Mouse (Mus musculus) neural tube, embryonic 12.5 days (tissue): ENCODE results near the gene Olfr733. TPM values are rescaled to one million over a fixed set of nuclear protein-coding genes. Genes with fewer than 3 reads are reported as not detected.

Source experiments
- ATAC-seq: fragments of 200-750 bp; cut with Nextera tagmentation; 2 replicates; pipeline ENCODE4 v1.8.0; 2017; ENCODE audit warnings: low read depth, mild to moderate bottlenecking, moderate TSS enrichment, moderate library complexity; ENCODE audit not compliant: low FRiP score
- H3K27ac ChIP-seq: fragments of 300-500 bp; sonication (generic); 2 replicates; pipeline ENCODE4 v1.5.1; 2016
- H3K27me3 ChIP-seq: fragments of 300-500 bp; sonication (generic); replicated peaks from 2 replicates; pipeline ENCODE4 v1.6.1; 2016; ENCODE audit warnings: mild to moderate bottlenecking
- H3K36me3 ChIP-seq: fragments of 300-500 bp; sonication (generic); 2 replicates; pipeline ENCODE4 v1.6.1; 2016; ENCODE audit warnings: mild to moderate bottlenecking
- H3K4me1 ChIP-seq: fragments of 300-500 bp; sonication (generic); 2 replicates; pipeline ENCODE4 v1.6.1; 2016
- H3K4me2 ChIP-seq: fragments of 300-500 bp; sonication (generic); replicated peaks from 2 replicates; pipeline ENCODE4 v1.6.1; 2016; ENCODE audit warnings: mild to moderate bottlenecking
- H3K4me3 ChIP-seq: fragments of 300-500 bp; sonication (generic); 2 replicates; pipeline ENCODE4 v1.5.1; 2016
- H3K9ac ChIP-seq: fragments of 300-500 bp; sonication (generic); 2 replicates; pipeline ENCODE4 v1.6.1; 2016; ENCODE audit warnings: mild to moderate bottlenecking
- H3K9me3 ChIP-seq: fragments of 300-500 bp; sonication (generic); 2 replicates; pipeline ENCODE4 v1.6.1; 2016; ENCODE audit warnings: mild to moderate bottlenecking
- WGBS: fragments of 180-500 bp; shearing (Covaris S2); methylation state at CpG from one replicate; pipeline ENCODE4 v1.1.7; 2016; 5-methylcytosine and 5-hydroxymethylcytosine counted together
- polyA plus RNA-seq: library from polyadenylated mRNA; unstranded; fragments of >200 nt; fragmentation: Nextera tagmentation; extraction: Ambion mirVana; gene quantifications from 2 replicates; pipeline ENCODE4 v1.2.1, GENCODE M21; 2016

Olfr733 gene
- not detected in 2 replicates for polyA plus RNA-seq

DNA sequence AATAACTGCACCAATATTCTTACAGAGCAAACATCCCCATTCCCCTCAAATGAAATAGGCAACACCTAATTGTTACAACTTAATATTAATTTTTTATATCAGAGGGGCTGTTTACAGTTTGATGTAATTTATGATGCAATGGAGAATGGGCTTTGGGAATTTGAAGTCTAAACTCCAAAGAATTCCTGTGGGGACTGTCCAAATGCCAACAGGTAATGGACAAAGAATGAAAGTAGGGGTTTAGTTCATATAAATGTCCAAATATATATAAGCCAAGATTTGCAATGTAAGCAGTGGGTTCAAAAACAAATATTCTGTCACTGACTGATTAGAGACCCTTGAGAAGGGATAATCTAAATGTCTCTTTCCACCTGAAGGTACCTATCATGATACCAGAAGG is at the start of gene Olfr733:
Gene Olfr733 (minus strand): TSS at position 101 of the 400 bp plus-strand sequence.
- Histone ChIP-seq H3K4me2 (no peak within 1 kb of the TSS), H3K4me3 (no peak within 1 kb of the TSS), H3K9me3 (no peaks in the 10 kb centered on the region), H3K36me3 (no peaks in the 10 kb centered on the region), H3K9ac (no peak within 1 kb of the TSS), H3K27me3 (no peaks in the 10 kb centered on the region), H3K27ac (no peak within 1 kb of the TSS), H3K4me1 (no peaks in the 10 kb centered on the region)
- no peak for ATAC-seq

DNA sequence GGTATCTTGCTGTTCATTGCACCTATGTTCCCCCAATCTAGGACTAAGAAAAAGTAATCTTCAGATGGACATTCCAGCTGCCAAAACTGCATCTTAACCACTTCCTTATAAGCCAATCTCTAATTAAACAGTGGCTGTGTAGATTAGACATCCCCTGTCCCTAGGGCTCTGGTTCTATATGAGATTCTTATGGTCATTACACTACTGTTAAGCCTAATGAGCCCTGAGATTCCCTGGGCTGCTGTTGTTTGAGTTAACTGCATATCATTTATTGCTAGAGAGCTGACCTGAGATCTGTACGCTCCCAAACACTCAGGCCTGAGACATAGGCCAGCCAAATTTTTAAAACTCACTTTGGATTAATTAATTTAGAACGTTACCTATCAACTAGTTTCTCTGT is 47.5 kb upstream of the Olfr733 start, which contains the start of gene Olfr735:
Gene Olfr735 (minus strand): TSS at position 77 of the 400 bp plus-strand sequence.
- WGBS, result 83% methylated on average over 2 of the region's 2 CpGs
- Histone ChIP-seq H3K4me3 (no peak within 1 kb of the TSS), H3K27me3 (no peaks in the 10 kb centered on the region), H3K9ac (no peak within 1 kb of the TSS), H3K27ac (no peak within 1 kb of the TSS), H3K4me2 (no peak within 1 kb of the TSS), H3K4me1 (no peaks in the 10 kb centered on the region), H3K9me3 (no peaks in the 10 kb centered on the region), H3K36me3 (no peaks in the 10 kb centered on the region)
- ATAC-seq, result no peak

DNA sequence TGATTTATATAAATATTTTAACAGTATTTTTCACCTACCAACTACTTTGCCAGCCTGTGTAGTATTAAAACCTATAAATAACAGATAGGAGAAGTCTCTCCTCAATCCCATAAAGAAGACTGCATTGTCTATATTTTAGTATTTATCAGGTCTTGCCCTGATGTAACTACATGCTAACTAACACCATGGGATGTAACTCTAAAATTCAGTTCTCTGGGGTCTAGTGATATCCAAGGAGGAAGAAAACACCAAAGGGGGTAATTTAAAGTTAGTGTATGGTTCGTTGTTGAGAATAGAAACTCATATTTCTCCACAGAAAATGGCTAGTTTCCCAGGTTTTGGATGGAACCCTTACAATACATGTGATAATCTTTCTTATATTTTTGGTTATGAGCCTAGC is 25.3 kb upstream of the Olfr733 start, which contains the start of gene Olfr734:
Gene Olfr734 (minus strand): TSS at position 101 of the 400 bp plus-strand sequence.
- Histone ChIP-seq H3K27ac (no peak within 1 kb of the TSS), H3K4me2 (no peak within 1 kb of the TSS), H3K9ac (no peak within 1 kb of the TSS), H3K9me3 (no peaks in the 10 kb centered on the region), H3K4me1 (no peaks in the 10 kb centered on the region), H3K4me3 (no peak within 1 kb of the TSS), H3K36me3 (no peaks in the 10 kb centered on the region), H3K27me3 (no peaks in the 10 kb centered on the region)
- ATAC-seq, result no peak
- 85% methylated on average over 1 of the region's 1 CpGs for WGBS

GRCm38 (mm10) chr14:50284106-50284505 is 17.2 kb downstream of the Olfr733 start, which contains the start of gene Olfr732:
Olfr732 (minus strand) TSS chr14:50284206.
- Histone ChIP-seq H3K4me1 (no peaks in the 10 kb centered on the region), H3K36me3 (no peaks in the 10 kb centered on the region), H3K9me3 (no peaks in the 10 kb centered on the region), H3K4me3 (no peak within 1 kb of the TSS), H3K9ac (no peak within 1 kb of the TSS), H3K27me3 (no peaks in the 10 kb centered on the region), H3K4me2 (no peak within 1 kb of the TSS), H3K27ac (no peak within 1 kb of the TSS)
- ATAC-seq, result no peak
- 94% methylated on average over 1 of the region's 1 CpGs for WGBS

Other genes with a start within 250 kb of the Olfr733 start
- gene Olfr726, start 210.6 kb downstream of the Olfr733 start, polyA plus RNA-seq, result not detected in 2 replicates
- not detected in 2 replicates for gene Olfr727, start 178.3 kb downstream of the Olfr733 start, polyA plus RNA-seq
- not detected in 2 replicates for gene Olfr728, start 158.8 kb downstream of the Olfr733 start, polyA plus RNA-seq
- not detected in 2 replicates for gene Olfr729, start 148.6 kb downstream of the Olfr733 start, polyA plus RNA-seq
- not detected in 2 replicates for gene Olfr730, start 113.3 kb downstream of the Olfr733 start, polyA plus RNA-seq
- not detected in 2 replicates for gene Olfr731, start 59.7 kb downstream of the Olfr733 start, polyA plus RNA-seq
- not detected in 2 replicates for gene Olfr732, start 17.3 kb downstream of the Olfr733 start, polyA plus RNA-seq
- not detected in 2 replicates for gene Olfr734, start 25.2 kb upstream of the Olfr733 start, polyA plus RNA-seq
- not detected in 2 replicates for gene Olfr735, start 47.4 kb upstream of the Olfr733 start, polyA plus RNA-seq
- gene Tlr11, start 56.4 kb upstream of the Olfr733 start, polyA plus RNA-seq, result not detected in 2 replicates
- gene Olfr736, start 79.6 kb upstream of the Olfr733 start, polyA plus RNA-seq, result not detected in 2 replicates
- not detected in 2 replicates for gene Olfr738, start 106.0 kb upstream of the Olfr733 start, polyA plus RNA-seq
- not detected in 2 replicates for gene Olfr739, start 117.1 kb upstream of the Olfr733 start, polyA plus RNA-seq
- gene Olfr740, start 144.0 kb upstream of the Olfr733 start, polyA plus RNA-seq, result not detected in 2 replicates
- not detected in 2 replicates for gene Olfr741, start 171.2 kb upstream of the Olfr733 start, polyA plus RNA-seq
- gene Olfr742, start 202.1 kb upstream of the Olfr733 start, polyA plus RNA-seq, result not detected in 2 replicates
- not detected in 2 replicates for gene Olfr743, start 220.3 kb upstream of the Olfr733 start, polyA plus RNA-seq